Mouse (Mus musculus): ENCODE data around the gene Foxf1.

Gene Foxf1

GRCm38 (mm10) chr8:121129265-121129940 is 45.2 kb downstream of the Foxf1 start:
- DNase-seq (ENCODE audit: low read depth, low spot score): no peak

GRCm38 (mm10) chr8:121130522-121130921 is 46.3 kb downstream of the Foxf1 start:
- DNase-seq (ENCODE audit: low read depth, low spot score): peak; percentile 42

- DNase-seq (ENCODE audit: low read depth, low spot score): no peak
Measured at GRCm38 (mm10) chr8:121132961-121133513, 48.9 kb downstream of the Foxf1 start.

- DNase-seq (ENCODE audit: low read depth, low spot score): no peak
Measured at GRCm38 (mm10) chr8:121134102-121134501, 49.9 kb downstream of the Foxf1 start.

GRCm38 (mm10) chr8:121134512-121134911 is 50.3 kb downstream of the Foxf1 start:
- DNase-seq (ENCODE audit: low read depth, low spot score): no peak

GRCm38 (mm10) chr8:121136856-121137255 is 52.7 kb downstream of the Foxf1 start:
- no peak for DNase-seq (ENCODE audit: low read depth, low spot score)
